Mouse (Mus musculus) olfactory bulb, adult 2 months (tissue): Measurements from ENCODE around the gene Foxn4.

Experiments used
- CTCF ChIP-seq: fragments of 200-500 bp; IDR thresholded peaks from 2 replicates; pipeline ENCODE4 v1.5.1; 2012; ENCODE audit warnings: low read depth, mild to moderate bottlenecking, low read length, moderate library complexity; ENCODE audit not compliant: insufficient read depth
- POLR2A ChIP-seq: fragments of 200-500 bp; IDR thresholded peaks from 2 replicates; pipeline ENCODE4 v1.6.1; 2012; ENCODE audit warnings: mild to moderate bottlenecking, low read depth, low read length, moderate library complexity; ENCODE audit not compliant: insufficient read depth

DNA sequence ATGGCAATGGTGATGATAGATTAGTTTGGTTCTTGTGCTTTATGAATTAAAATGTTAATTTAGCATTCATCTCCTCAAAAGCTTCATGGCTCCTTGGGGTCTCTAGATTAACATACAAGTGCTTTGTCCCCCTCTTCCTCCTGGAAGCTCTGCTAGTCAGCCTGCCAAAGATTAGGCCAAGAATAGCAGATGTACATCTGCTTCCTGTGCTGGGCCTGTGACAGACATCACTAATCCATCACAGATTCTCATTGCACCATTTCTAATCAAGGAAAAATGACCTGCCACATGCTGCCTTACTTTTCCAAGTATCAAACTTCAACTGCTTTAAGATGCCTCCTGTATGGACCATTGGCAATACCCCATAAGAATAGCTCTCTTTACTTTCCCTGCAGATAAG is 12.1 kb downstream of the Foxn4 start:
- no peak for TF ChIP-seq CTCF
- TF ChIP-seq POLR2A = no peak
